Mouse (Mus musculus) bone marrow, adult 2 months (tissue): ENCODE data around the gene Ccdc87. TPM values are rescaled to one million over a fixed set of nuclear protein-coding genes. Genes with fewer than 3 reads are reported as not detected.

Experiments
- H3K27ac ChIP-seq: fragments of 200-500 bp; 2 replicates; pipeline ENCODE4 v1.5.1; 2012; ENCODE audit warnings: low read depth, mild to moderate bottlenecking, control low read depth, inconsistent platforms, low read length; ENCODE audit not compliant: control insufficient read depth, poor library complexity, insufficient read depth
- H3K4me1 ChIP-seq: fragments of 200-500 bp; 2 replicates; pipeline ENCODE4 v1.6.1; 2011; ENCODE audit warnings: low read length; ENCODE audit not compliant: control insufficient read depth, insufficient read depth
- H3K4me3 ChIP-seq: fragments of 200-500 bp; replicated peaks from 2 replicates; pipeline ENCODE3; 2011; ENCODE audit warnings: mild to moderate bottlenecking, low read depth, low read length, control low read depth; ENCODE audit not compliant: control insufficient read depth
- CTCF ChIP-seq: fragments of 200-500 bp; IDR thresholded peaks from 2 replicates; pipeline ENCODE4 v1.5.1; 2011; ENCODE audit warnings: low read length, control low read depth; ENCODE audit not compliant: control insufficient read depth, insufficient read depth
- POLR2A ChIP-seq: fragments of 200-500 bp; IDR thresholded peaks from 2 replicates; pipeline ENCODE4 v1.6.1; 2011; ENCODE audit warnings: low read depth, mild to moderate bottlenecking, control low read depth, low read length, borderline replicate concordance; ENCODE audit not compliant: control insufficient read depth
- WGBS: fragments of 180-500 bp; shearing (Covaris S2); methylation state at CpG from one replicate; pipeline ENCODE4 v1.1.7; 2018; 5-methylcytosine and 5-hydroxymethylcytosine counted together
- polyA plus RNA-seq: library from polyadenylated mRNA; stranded (reverse); fragments of >200 nt; gene quantifications from 2 replicates; pipeline ENCODE4 v1.2.4, GENCODE M21; 2011; ENCODE audit warnings: low replicate concordance; ENCODE audit not compliant: missing spikeins, insufficient read depth, insufficient read length

The Ccdc87 gene
- polyA plus RNA-seq, 1 experiment = not detected

- TF ChIP-seq CTCF (no peak), POLR2A (no peak)
- WGBS = 54% methylated on average over 4 of the region's 4 CpGs
- H3K4me1 ChIP-seq = peaks cover 1% of the 10 kb centered on the region; the same call in 1 of the 2 replicates
- H3K4me3 ChIP-seq = no peak overlapping the region
- no peak overlapping the region for H3K27ac ChIP-seq
These were observed 37.1 kb downstream of the Ccdc87 start for GRCm38 (mm10) chr19:4876241-4876640.

GRCm38 (mm10) chr19:4876755-4877154, 37.6 kb downstream of the Ccdc87 start:
- TF ChIP-seq POLR2A (no peak), CTCF (no peak)
- Histone ChIP-seq H3K4me1 (peaks cover 1% of the 10 kb centered on the region; the same call in 1 of the 2 replicates), H3K4me3 (no peak overlapping the region), H3K27ac (no peak overlapping the region)
- 79% methylated on average over 3 of the region's 3 CpGs for WGBS

DNA sequence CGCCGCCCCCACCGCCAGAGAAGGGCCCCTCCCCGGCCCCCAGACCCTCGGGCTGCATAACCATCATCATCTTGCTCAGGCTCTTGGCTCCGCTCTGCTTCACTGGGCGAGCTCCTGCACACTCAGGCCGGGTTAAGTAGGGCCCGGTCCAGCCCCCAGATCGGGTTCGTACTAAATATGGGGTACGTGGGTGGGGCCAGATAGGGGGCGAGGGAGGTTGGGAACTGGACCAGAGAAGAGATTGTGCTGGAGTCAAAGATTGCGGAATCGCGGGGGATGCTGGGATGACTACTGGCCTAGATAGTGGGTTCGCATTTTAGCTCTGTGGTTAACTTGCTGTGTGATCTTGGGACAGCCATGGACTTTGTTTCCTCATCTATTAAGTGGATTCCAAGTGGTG, 38.6 kb downstream of the Ccdc87 start, which contains the start of gene Actn3:
Gene Actn3, minus strand, starts transcription at position 125 of the 400 bp plus-strand sequence.
- H3K27ac ChIP-seq = peak within 1 kb of the TSS; percentile 62
- TF ChIP-seq CTCF (no peak), POLR2A (no peak)
- 10% methylated on average over 17 of the region's 17 CpGs for WGBS
- H3K4me1 ChIP-seq = peaks cover 1% of the 10 kb centered on the region; the same call in 1 of the 2 replicates
- peak within 1 kb of the TSS; percentile 96 for H3K4me3 ChIP-seq

DNA sequence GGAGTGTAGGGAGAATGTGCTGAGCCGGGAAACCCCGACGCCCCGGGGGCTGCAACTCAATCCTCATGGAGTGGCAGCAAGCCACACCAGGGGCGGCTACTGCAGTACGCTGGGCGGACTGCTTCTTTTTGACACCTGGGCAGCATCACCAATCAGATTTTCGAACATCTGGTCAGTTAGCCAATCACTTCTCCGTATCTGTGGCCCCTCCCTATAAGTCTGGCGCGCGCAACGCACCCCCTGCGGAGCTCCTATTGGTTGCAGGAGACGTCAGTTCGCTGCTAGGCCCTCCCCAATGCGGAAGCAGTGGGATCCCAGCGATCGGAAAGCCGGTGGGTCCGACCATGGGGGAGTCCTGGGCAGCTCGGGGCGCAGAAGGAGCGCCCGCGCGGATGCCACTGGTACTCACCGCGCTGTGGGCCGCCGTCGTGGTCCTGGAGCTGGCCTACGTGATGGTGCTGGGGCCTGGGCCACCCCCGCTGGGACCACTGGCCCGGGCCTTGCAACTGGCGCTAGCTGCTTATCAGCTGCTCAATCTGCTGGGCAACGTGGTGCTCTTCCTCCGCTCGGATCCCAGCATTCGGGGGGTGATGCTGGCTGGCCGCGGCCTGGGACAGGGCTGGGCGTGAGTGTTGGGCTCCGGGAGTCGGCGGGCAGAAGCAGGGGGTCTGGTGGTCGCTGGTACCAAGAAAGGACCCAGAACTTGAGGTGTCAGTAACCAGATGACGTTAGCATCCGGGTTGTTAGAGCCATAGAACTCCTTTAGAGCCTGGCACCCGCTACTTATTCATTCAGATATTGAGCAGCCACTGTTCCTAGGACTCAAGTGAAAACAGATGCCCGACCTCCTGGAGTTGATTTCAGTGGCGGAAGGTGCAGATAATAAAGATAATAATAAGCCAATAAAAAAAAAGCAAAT, 39.5 kb downstream of the Ccdc87 start, which contains the start of gene Zdhhc24:
Gene Zdhhc24, plus strand, starts transcription at position 264 of the 919 bp plus-strand sequence.
- H3K27ac ChIP-seq = peak within 1 kb of the TSS; percentile 62
- peak within 1 kb of the TSS; percentile 96 for H3K4me3 ChIP-seq
- TF ChIP-seq POLR2A = peak; percentile 78; the same call in 1 of the 2 replicates
- no peak for TF ChIP-seq CTCF
- under 1% methylated on average over 52 of the region's 52 CpGs for WGBS
- H3K4me1 ChIP-seq = peaks cover 1% of the 10 kb centered on the region; the same call in 1 of the 2 replicates

GRCm38 (mm10) chr19:4879324-4879703, 40.1 kb downstream of the Ccdc87 start:
- peaks cover 1% of the 10 kb centered on the region; the same call in 1 of the 2 replicates for H3K4me1 ChIP-seq
- TF ChIP-seq CTCF (no peak), POLR2A (no peak)
- H3K4me3 ChIP-seq = peak overlapping the region; percentile 96
- H3K27ac ChIP-seq = no peak overlapping the region
- 62% methylated on average over 10 of the region's 10 CpGs for WGBS

GRCm38 (mm10) chr19:4883961-4884360, 44.8 kb downstream of the Ccdc87 start:
- Histone ChIP-seq H3K4me3 (no peak overlapping the region), H3K4me1 (peaks cover 1% of the 10 kb centered on the region; the same call in 1 of the 2 replicates), H3K27ac (no peak overlapping the region)
- TF ChIP-seq CTCF (no peak), POLR2A (no peak)
- 78% methylated on average over 4 of the region's 4 CpGs for WGBS

DNA sequence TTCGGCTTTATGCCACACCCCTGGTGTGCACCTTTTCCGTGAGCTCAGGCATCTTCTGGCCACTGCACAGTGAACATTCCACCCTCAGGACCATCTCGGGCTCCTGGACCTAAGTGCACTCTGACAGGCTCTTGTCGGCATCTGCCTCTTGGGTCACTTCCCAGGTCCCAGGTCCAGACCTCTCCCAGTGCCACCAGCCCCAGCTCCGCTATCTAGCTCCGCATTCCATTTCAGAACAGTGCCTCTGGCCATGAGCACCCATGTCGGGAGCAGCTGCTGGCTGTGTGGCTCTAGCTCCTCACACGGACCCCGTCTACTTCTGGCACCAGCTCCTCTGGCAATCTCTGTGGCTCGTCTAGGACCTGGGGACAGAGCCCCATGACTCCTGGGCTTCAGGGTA, 50.6 kb downstream of the Ccdc87 start:
- H3K27ac ChIP-seq = no peak overlapping the region; the same call in 1 of the 2 replicates
- H3K4me3 ChIP-seq = no peak overlapping the region
- no peaks in the 10 kb centered on the region for H3K4me1 ChIP-seq
- WGBS = 86% methylated on average over 10 of the region's 10 CpGs
- no peak for TF ChIP-seq CTCF
- TF ChIP-seq POLR2A = no peak

GRCm38 (mm10) chr19:4891798-4892197, 52.6 kb downstream of the Ccdc87 start:
- Histone ChIP-seq H3K4me3 (no peak overlapping the region), H3K4me1 (no peaks in the 10 kb centered on the region), H3K27ac (no peak overlapping the region)
- 51% methylated on average over 3 of the region's 3 CpGs for WGBS
- no peak for TF ChIP-seq CTCF
- no peak for TF ChIP-seq POLR2A

Other genes with a start within 250 kb of the Ccdc87 start
- gene Lrfn4, start 223.7 kb upstream of the Ccdc87 start, polyA plus RNA-seq = 1.2 and 2.7 TPM in 2 replicates
- gene Rce1, start 213.7 kb upstream of the Ccdc87 start, polyA plus RNA-seq = 18.8 and 26.2 TPM in 2 replicates
- gene Gm960, start 140.7 kb upstream of the Ccdc87 start, polyA plus RNA-seq = not detected in 2 replicates
- gene Sptbn2, start 128.2 kb upstream of the Ccdc87 start, polyA plus RNA-seq = 0.34 and 0.77 TPM in 2 replicates
- gene Rbm4b, start 82.9 kb upstream of the Ccdc87 start, polyA plus RNA-seq = 6.6 and 8.3 TPM in 2 replicates
- gene Rbm4, start 45.5 kb upstream of the Ccdc87 start, polyA plus RNA-seq = 19.9 and 30.3 TPM in 2 replicates
- 16.2 and 40.7 TPM in 2 replicates for gene Gm21992, start 27.8 kb upstream of the Ccdc87 start, polyA plus RNA-seq
- 28.4 and 38.2 TPM in 2 replicates for gene Rbm14, start 27.7 kb upstream of the Ccdc87 start, polyA plus RNA-seq
- gene Ccs, start within 50 bp of the Ccdc87 start, polyA plus RNA-seq = 77.4 and 91.7 TPM in 2 replicates
- gene Ctsf, start 15.8 kb downstream of the Ccdc87 start, polyA plus RNA-seq = 19.4 and 22.2 TPM in 2 replicates
- 2.1 TPM in 1 of 2 replicates, not detected in the other for gene Actn3, start 38.5 kb downstream of the Ccdc87 start, polyA plus RNA-seq
- gene Zdhhc24, start 39.3 kb downstream of the Ccdc87 start, polyA plus RNA-seq = 6.3 and 11.0 TPM in 2 replicates
- gene Bbs1, start 67.3 kb downstream of the Ccdc87 start, polyA plus RNA-seq = 2.4 TPM in 2 replicates
- 17.2 and 27.5 TPM in 2 replicates for gene Dpp3, start 88.9 kb downstream of the Ccdc87 start, polyA plus RNA-seq
- not detected in 2 replicates for gene Peli3, start 103.8 kb downstream of the Ccdc87 start, polyA plus RNA-seq
- 51.6 and 60.7 TPM in 2 replicates for gene Mrpl11, start 122.8 kb downstream of the Ccdc87 start, polyA plus RNA-seq
- 6.9 and 15.5 TPM in 2 replicates for gene Npas4, start 150.9 kb downstream of the Ccdc87 start, polyA plus RNA-seq
- 1.3 and 1.7 TPM in 2 replicates for gene Slc29a2, start 184.5 kb downstream of the Ccdc87 start, polyA plus RNA-seq
- gene B4gat1, start 199.5 kb downstream of the Ccdc87 start, polyA plus RNA-seq = 5.9 and 8.3 TPM in 2 replicates
- gene AC124502.3, start 199.5 kb downstream of the Ccdc87 start, polyA plus RNA-seq = not detected in 2 replicates
- 40.6 and 68.0 TPM in 2 replicates for gene Brms1, start 202.0 kb downstream of the Ccdc87 start, polyA plus RNA-seq
- 0.68 and 3.6 TPM in 2 replicates for gene Rin1, start 211.1 kb downstream of the Ccdc87 start, polyA plus RNA-seq
- gene Cd248, start 228.7 kb downstream of the Ccdc87 start, polyA plus RNA-seq = 0.50 and 1.9 TPM in 2 replicates
- gene Tmem151a, start 246.2 kb downstream of the Ccdc87 start, polyA plus RNA-seq = not detected in 2 replicates
- gene Yif1a, start 249.2 kb downstream of the Ccdc87 start, polyA plus RNA-seq = 6.1 and 15.0 TPM in 2 replicates